Mouse (Mus musculus): Measurements from ENCODE around the gene Igdcc3.
"Not testable (repeated sequence)": the region's sequence is repeated elsewhere in the genome, so short reads cannot be mapped to it uniquely, and the experiment has no call there.

GRCm38 (mm10) chr9:65220398-65220797, 79.4 kb downstream of the Igdcc3 start:
- not testable (repeated sequence) for TF ChIP-seq GATA1, TAL1 (IDR thresholded peaks at IDR 0.05; ENCODE audit: low read length)

All from erythroblast, embryonic 14.5 days (primary cell).